Mouse (Mus musculus): ENCODE results near the gene 9930021J03Rik. TPM values are rescaled to one million over a fixed set of nuclear protein-coding genes. Genes with fewer than 3 reads are reported as not detected.

9930021J03Rik gene
- polyA plus RNA-seq (2015; fragmentation: Nextera tagmentation; extraction: Ambion mirVana): 1.3 and 1.7 TPM in 2 replicates

DNA sequence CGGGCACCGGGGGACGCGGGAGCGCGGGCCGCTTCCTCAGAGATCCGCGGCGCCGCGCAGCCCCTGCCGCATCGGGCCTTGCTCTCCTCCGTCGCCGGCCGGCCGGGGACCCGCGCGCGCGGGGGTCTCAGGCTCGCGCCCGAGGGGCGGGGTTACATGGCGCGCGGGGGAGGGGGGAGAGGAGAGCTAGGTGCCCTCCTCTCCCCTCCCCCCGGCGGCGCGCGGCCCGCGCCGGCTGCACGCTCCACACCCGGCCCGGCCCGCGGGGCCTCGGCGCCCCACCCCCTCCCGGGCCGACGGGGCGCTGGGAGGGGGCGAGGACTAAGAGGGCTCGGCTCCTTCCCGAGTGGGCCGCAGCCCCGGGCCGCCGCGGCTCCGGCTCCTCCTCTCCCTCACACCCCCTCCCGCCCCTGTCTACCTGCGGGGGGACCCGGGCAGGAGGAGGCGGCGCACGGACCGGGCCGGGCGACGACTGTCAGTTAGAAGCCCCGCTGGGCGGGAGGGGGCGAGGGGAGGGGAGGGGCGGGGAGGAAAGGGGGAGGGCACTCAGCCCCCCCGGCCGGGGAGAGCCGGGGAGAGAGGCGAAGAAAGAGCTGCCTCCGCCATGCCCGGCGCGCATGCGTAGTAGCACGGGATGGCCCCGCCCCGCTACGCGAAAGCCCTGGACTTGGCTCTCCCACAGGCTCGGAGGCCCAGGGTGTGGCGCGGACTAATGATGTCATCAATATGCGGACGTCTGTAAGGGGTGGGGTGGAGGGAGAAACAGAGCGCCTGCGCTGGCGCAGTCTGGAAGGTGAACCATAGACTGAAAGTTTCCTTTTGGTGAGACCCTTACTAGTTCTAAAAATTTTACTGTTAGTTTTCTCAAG is at the start of gene 9930021J03Rik:
Gene 9930021J03Rik (minus strand): TSS at position 73 of the 869 bp plus-strand sequence.
- Histone ChIP-seq H3K27me3 (ENCODE audit: control insufficient read depth, insufficient read depth, low read depth, low read length) (no peaks in the 10 kb centered on the region), H3K4me2 (ENCODE audit: low read depth, low read length) (peak within 1 kb of the TSS; percentile 99), H3K36me3 (ENCODE audit: control insufficient read depth, insufficient read depth) (peaks cover 8% of the 10 kb centered on the region), H3K4me1 (ENCODE audit: control insufficient read depth, low read depth, low read length) (peaks cover 7% of the 10 kb centered on the region), H3K9ac (ENCODE audit: low read depth, low read length) (peak within 1 kb of the TSS; percentile 89), H3K9me3 (replicated peaks; ENCODE audit: control insufficient read depth, low read length) (no peaks in the 10 kb centered on the region), H3K4me3 (ENCODE audit: low read depth, low read length) (peak within 1 kb of the TSS; percentile 89), H3K27ac (ENCODE audit: low read length) (peak within 1 kb of the TSS; percentile 86)
- ATAC-seq (ENCODE audit: low read depth): peak; percentile 94
- under 1% methylated on average over 38 of the region's 95 CpGs for WGBS (ENCODE audit: insufficient replicate concordance)

DNA sequence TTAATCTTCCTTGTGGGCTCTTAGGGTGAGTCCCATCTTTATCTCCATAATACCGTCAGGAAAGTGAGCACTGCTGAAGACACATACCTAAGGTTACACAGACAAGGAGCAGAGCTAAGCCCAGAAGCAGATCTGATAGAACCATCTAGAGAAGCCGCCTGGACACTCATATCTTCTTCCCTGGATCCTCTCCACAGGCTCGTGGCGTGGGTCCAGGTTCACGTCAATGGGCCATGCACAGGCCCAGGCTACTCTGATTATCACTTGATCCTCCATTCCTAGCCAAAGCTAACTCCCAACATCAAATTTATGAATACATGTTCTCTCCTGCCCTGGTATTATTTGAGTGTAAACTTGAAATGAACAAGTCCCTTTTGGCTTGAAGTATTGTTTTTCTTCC is 47.9 kb upstream of the 9930021J03Rik start:
- Histone ChIP-seq H3K27ac (ENCODE audit: low read length) (no peak overlapping the region), H3K4me3 (ENCODE audit: low read depth, low read length) (no peak overlapping the region), H3K36me3 (ENCODE audit: control insufficient read depth, insufficient read depth) (no peaks in the 10 kb centered on the region), H3K27me3 (ENCODE audit: control insufficient read depth, insufficient read depth, low read depth, low read length) (no peaks in the 10 kb centered on the region), H3K4me1 (ENCODE audit: control insufficient read depth, low read depth, low read length) (no peaks in the 10 kb centered on the region), H3K9ac (ENCODE audit: low read depth, low read length) (no peak overlapping the region), H3K9me3 (replicated peaks; ENCODE audit: control insufficient read depth, low read length) (no peaks in the 10 kb centered on the region), H3K4me2 (ENCODE audit: low read depth, low read length) (no peak overlapping the region)
- no peak for ATAC-seq (ENCODE audit: low read depth)
- 66% methylated on average over 5 of the region's 5 CpGs for WGBS (ENCODE audit: insufficient replicate concordance)

DNA sequence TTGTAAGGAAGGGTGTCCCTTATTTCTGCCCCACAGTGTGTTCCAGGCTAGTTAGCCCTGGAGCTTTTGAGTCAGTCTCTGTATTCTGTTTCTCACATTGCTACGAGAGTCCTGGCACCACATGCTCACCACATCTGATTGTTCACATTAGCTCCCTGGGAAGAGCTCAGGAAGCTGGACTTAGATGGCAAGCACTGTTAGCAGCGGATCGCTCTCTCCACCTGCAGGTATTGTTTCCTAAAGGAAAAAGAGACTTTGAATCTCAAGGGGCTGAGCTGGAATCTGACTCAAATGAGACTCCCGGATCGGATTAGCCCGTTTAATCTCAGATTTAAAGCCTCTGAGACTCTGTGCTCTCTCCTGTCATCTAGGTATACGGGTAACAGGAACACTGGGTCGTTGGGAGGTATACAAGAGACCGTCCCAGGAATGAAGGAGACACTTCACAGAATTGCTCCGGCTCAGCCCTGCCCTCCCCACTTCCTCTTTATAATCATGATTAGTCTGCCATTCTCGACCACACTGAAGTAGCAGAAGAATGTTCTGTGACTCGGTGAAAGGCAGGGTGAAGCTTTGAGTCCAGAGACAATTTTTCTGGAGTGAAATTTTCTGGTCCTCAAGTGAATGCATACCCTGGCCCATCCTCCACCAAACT is 45.4 kb upstream of the 9930021J03Rik start:
- Histone ChIP-seq H3K4me1 (ENCODE audit: control insufficient read depth, low read depth, low read length) (no peaks in the 10 kb centered on the region), H3K4me3 (ENCODE audit: low read depth, low read length) (no peak overlapping the region), H3K27ac (ENCODE audit: low read length) (no peak overlapping the region), H3K4me2 (ENCODE audit: low read depth, low read length) (no peak overlapping the region), H3K27me3 (ENCODE audit: control insufficient read depth, insufficient read depth, low read depth, low read length) (no peaks in the 10 kb centered on the region), H3K9ac (ENCODE audit: low read depth, low read length) (no peak overlapping the region), H3K36me3 (ENCODE audit: control insufficient read depth, insufficient read depth) (no peaks in the 10 kb centered on the region), H3K9me3 (replicated peaks; ENCODE audit: control insufficient read depth, low read length) (no peaks in the 10 kb centered on the region)
- 22% methylated on average over 12 of the region's 12 CpGs for WGBS (ENCODE audit: insufficient replicate concordance)
- no peak for ATAC-seq (ENCODE audit: low read depth)

DNA sequence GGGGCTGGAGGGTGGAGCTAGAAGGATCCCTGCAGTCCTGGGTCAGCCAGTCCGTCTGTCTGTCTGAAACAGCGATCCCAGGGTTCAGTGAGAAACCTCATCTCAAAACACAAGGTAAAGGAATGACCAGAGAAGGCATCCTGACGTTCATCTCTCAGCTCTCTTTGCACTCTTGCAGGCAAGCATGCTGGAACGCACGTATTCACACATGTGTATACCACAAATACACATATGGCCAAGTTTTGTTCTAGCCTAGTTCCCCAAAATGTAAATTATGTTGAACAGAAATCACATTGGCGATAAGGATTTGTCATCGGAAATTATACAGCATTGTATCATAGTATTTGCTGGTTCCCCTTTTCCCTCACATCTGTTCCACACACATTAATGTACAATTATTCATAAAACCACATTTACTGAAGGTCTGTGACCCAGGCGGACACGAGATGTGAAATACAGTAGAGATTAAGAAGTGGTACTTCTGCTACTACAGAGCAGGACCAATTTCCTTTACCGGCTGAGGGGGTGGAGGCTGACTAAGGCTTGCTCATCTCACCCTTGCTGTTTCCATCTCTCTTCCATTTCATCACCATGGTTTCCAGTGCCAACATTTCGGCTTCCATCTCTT is 44.2 kb upstream of the 9930021J03Rik start:
- Histone ChIP-seq H3K27me3 (ENCODE audit: control insufficient read depth, insufficient read depth, low read depth, low read length) (no peaks in the 10 kb centered on the region), H3K36me3 (ENCODE audit: control insufficient read depth, insufficient read depth) (no peaks in the 10 kb centered on the region), H3K4me1 (ENCODE audit: control insufficient read depth, low read depth, low read length) (no peaks in the 10 kb centered on the region), H3K9me3 (replicated peaks; ENCODE audit: control insufficient read depth, low read length) (no peaks in the 10 kb centered on the region), H3K9ac (ENCODE audit: low read depth, low read length) (no peak overlapping the region), H3K27ac (ENCODE audit: low read length) (no peak overlapping the region), H3K4me2 (ENCODE audit: low read depth, low read length) (no peak overlapping the region), H3K4me3 (ENCODE audit: low read depth, low read length) (no peak overlapping the region)
- WGBS (ENCODE audit: insufficient replicate concordance): 62% methylated on average over 11 of the region's 11 CpGs
- ATAC-seq (ENCODE audit: low read depth): no peak

DNA sequence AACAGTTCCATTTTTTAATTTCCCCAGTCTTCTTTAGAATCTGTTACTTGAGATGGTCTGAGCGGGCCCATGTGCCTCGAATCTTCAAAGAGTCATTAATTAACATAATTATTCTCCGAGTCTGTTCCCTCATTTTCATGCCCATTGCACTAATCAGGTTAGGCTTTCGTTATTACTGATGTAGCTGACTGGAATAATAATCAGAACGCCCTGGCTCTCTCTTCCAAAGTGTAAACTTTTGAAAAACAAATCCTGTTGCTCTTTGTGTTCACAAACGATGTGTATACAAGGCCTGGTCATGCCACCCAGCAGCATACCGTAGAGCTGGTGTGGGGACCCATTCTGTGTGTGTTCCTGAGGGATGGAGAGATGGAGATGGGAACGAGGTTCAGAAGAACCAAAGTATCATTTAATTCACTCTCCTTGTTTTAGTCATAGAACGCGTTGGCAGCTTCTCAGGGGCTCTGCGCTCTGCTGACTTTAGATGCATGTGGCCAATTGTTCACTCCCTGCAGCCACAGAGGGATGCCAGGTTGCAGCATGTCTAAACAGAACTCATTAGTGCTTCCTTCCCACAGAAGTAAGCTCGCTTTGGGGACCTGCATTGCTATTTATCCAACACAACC is 38.4 kb upstream of the 9930021J03Rik start:
- 62% methylated on average over 12 of the region's 12 CpGs for WGBS (ENCODE audit: insufficient replicate concordance)
- H3K4me3 ChIP-seq (ENCODE audit: low read depth, low read length): no peak overlapping the region
- no peaks in the 10 kb centered on the region for H3K4me1 ChIP-seq (ENCODE audit: control insufficient read depth, low read depth, low read length)
- H3K9me3 ChIP-seq (replicated peaks; ENCODE audit: control insufficient read depth, low read length): no peaks in the 10 kb centered on the region
- no peak overlapping the region for H3K9ac ChIP-seq (ENCODE audit: low read depth, low read length)
- H3K4me2 ChIP-seq (ENCODE audit: low read depth, low read length): no peak overlapping the region
- H3K27ac ChIP-seq (ENCODE audit: low read length): no peak overlapping the region
- ATAC-seq (ENCODE audit: low read depth): no peak
- H3K27me3 ChIP-seq (ENCODE audit: control insufficient read depth, insufficient read depth, low read depth, low read length): no peaks in the 10 kb centered on the region
- H3K36me3 ChIP-seq (ENCODE audit: control insufficient read depth, insufficient read depth): no peaks in the 10 kb centered on the region

DNA sequence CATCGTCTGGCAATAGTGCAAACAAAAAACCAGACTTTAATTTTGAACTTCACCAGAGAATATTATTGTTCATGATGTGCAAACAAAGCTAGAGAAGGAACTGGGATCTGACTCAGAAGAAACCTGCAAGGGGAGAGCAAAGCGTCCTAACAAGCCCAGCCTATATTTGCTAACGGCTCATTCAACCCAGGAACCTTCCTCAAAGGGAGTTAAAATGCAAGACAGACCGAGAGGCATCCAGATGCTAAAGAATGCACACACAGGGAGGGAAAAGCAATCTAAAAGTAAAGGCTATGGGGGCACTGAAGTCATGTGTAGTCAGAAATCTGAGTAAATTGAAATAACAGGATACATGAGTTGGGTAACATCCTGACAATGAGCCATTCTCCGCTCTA is 37.8 kb upstream of the 9930021J03Rik start:
- Histone ChIP-seq H3K27me3 (ENCODE audit: control insufficient read depth, insufficient read depth, low read depth, low read length) (no peaks in the 10 kb centered on the region), H3K4me3 (ENCODE audit: low read depth, low read length) (no peak overlapping the region), H3K9ac (ENCODE audit: low read depth, low read length) (no peak overlapping the region), H3K4me2 (ENCODE audit: low read depth, low read length) (no peak overlapping the region), H3K27ac (ENCODE audit: low read length) (no peak overlapping the region), H3K4me1 (ENCODE audit: control insufficient read depth, low read depth, low read length) (no peaks in the 10 kb centered on the region), H3K9me3 (replicated peaks; ENCODE audit: control insufficient read depth, low read length) (no peaks in the 10 kb centered on the region), H3K36me3 (ENCODE audit: control insufficient read depth, insufficient read depth) (no peaks in the 10 kb centered on the region)
- 44% methylated on average over 5 of the region's 5 CpGs for WGBS (ENCODE audit: insufficient replicate concordance)
- ATAC-seq (ENCODE audit: low read depth): no peak

DNA sequence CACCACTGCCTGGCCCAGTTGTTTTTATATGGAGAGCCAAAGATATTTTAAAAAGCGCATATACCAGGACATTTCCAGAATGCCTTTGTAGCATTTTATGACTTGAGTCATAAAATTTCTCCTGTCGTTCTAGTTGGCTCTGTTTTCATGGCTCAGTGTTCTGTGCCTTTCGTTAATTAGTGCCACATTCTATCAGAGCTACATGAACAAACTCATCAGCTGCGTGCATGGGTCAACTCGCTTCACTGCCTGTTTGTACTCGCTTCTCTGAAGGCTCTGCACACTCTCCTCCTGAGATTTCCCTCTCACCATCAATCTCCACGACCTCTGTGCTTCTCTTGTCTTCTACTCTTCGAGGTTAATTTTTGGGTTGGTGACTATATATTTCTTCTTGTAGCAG is 37.2 kb upstream of the 9930021J03Rik start:
- H3K9ac ChIP-seq (ENCODE audit: low read depth, low read length): no peak overlapping the region
- no peak overlapping the region for H3K4me2 ChIP-seq (ENCODE audit: low read depth, low read length)
- no peaks in the 10 kb centered on the region for H3K9me3 ChIP-seq (replicated peaks; ENCODE audit: control insufficient read depth, low read length)
- H3K4me1 ChIP-seq (ENCODE audit: control insufficient read depth, low read depth, low read length): no peaks in the 10 kb centered on the region
- no peak overlapping the region for H3K4me3 ChIP-seq (ENCODE audit: low read depth, low read length)
- 62% methylated on average over 8 of the region's 8 CpGs for WGBS (ENCODE audit: insufficient replicate concordance)
- no peaks in the 10 kb centered on the region for H3K36me3 ChIP-seq (ENCODE audit: control insufficient read depth, insufficient read depth)
- no peak overlapping the region for H3K27ac ChIP-seq (ENCODE audit: low read length)
- no peaks in the 10 kb centered on the region for H3K27me3 ChIP-seq (ENCODE audit: control insufficient read depth, insufficient read depth, low read depth, low read length)
- ATAC-seq (ENCODE audit: low read depth): no peak

DNA sequence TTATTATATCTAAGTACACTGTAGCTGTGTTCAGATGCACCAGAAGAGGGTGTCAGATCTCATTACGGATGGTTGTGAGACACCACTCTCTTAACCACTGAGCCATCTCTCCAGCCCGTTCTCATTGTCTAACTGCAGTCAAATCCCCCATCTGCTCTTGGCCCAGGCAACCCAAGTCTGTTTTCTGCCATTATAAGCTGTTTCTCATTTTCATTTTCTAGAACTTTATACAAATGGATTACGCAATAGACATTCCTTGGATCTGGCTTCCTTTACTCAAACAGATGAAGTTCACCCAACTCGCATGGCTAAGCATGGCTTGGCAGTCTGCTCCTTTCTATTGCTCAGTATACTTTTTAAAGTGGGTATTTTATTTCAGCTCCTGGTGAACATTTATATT is 34.9 kb upstream of the 9930021J03Rik start:
- Histone ChIP-seq H3K27me3 (ENCODE audit: control insufficient read depth, insufficient read depth, low read depth, low read length) (no peaks in the 10 kb centered on the region), H3K4me2 (ENCODE audit: low read depth, low read length) (no peak overlapping the region), H3K27ac (ENCODE audit: low read length) (no peak overlapping the region), H3K4me1 (ENCODE audit: control insufficient read depth, low read depth, low read length) (no peaks in the 10 kb centered on the region), H3K36me3 (ENCODE audit: control insufficient read depth, insufficient read depth) (no peaks in the 10 kb centered on the region), H3K9ac (ENCODE audit: low read depth, low read length) (no peak overlapping the region), H3K9me3 (replicated peaks; ENCODE audit: control insufficient read depth, low read length) (no peaks in the 10 kb centered on the region), H3K4me3 (ENCODE audit: low read depth, low read length) (no peak overlapping the region)
- ATAC-seq (ENCODE audit: low read depth): no peak
- WGBS (ENCODE audit: insufficient replicate concordance): 66% methylated on average over 4 of the region's 4 CpGs
